Mouse (Mus musculus): ENCODE data around the gene Igsf3. TPM values are rescaled to one million over a fixed set of nuclear protein-coding genes. Genes with fewer than 3 reads are reported as not detected.
A peak's percentile ranks its signal among the peaks of the same experiment; 100 is the strongest.

Gene Igsf3
- polyA plus RNA-seq, 1 experiment, result 0.12 TPM

DNA sequence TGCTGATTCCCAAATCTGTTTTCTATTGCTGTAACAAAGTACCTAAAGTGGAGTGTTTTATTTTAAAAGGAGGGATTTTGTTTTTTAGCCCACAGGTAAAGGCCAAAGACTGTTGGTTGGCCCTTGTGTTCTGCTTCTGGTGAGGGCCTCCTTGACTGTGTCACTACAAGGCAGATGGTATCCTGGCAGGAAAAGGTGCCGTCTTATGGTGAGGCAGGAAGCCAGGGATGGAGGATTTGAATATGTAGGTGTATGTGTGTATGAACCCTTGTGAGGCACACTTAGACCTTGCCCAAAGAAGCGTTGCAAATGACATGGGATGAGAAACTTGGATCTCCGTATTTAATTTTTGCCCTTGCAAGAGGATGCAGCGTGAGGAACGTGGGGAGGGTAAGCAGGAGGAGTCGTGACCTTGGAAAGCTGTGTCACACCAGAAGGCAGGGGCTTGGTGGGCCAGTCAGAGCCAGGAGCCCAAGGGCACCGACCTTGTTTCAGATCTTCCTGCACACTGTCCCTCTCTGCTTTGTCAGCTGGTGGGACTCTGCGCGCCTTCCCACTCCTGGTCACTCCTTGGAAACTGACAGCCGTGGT, 47.5 kb downstream of the Igsf3 start:
- no peak for TF ChIP-seq TAL1 (IDR thresholded peaks at IDR 0.05; ENCODE audit: low read length)
- TF ChIP-seq GATA1 (IDR thresholded peaks at IDR 0.05; ENCODE audit: low read length), result no peak
- H3K4me1 ChIP-seq (ENCODE audit: control insufficient read depth), result peaks cover 46% of the 10 kb centered on the region
- H3K9me3 ChIP-seq (ENCODE audit: control insufficient read depth, low read length), result no peaks in the 10 kb centered on the region
- no peaks in the 10 kb centered on the region for H3K27me3 ChIP-seq (ENCODE audit: control insufficient read depth)
- H3K36me3 ChIP-seq (ENCODE audit: control insufficient read depth), result peaks cover 24% of the 10 kb centered on the region
- H3K4me3 ChIP-seq (replicated peaks), result no peak overlapping the region

- H3K27me3 ChIP-seq (ENCODE audit: control insufficient read depth), result no peaks in the 10 kb centered on the region
- H3K9me3 ChIP-seq (ENCODE audit: control insufficient read depth, low read length), result no peaks in the 10 kb centered on the region
- peaks cover 28% of the 10 kb centered on the region for H3K4me1 ChIP-seq (ENCODE audit: control insufficient read depth)
- H3K36me3 ChIP-seq (ENCODE audit: control insufficient read depth), result peaks cover 42% of the 10 kb centered on the region
- H3K4me3 ChIP-seq (replicated peaks), result no peak overlapping the region
- no peak for TF ChIP-seq GATA1 (IDR thresholded peaks at IDR 0.05; ENCODE audit: low read length)
- no peak for TF ChIP-seq TAL1 (IDR thresholded peaks at IDR 0.05; ENCODE audit: low read length)
Observed at GRCm38 (mm10) chr3:101429982-101430754, 53.3 kb downstream of the Igsf3 start.

DNA sequence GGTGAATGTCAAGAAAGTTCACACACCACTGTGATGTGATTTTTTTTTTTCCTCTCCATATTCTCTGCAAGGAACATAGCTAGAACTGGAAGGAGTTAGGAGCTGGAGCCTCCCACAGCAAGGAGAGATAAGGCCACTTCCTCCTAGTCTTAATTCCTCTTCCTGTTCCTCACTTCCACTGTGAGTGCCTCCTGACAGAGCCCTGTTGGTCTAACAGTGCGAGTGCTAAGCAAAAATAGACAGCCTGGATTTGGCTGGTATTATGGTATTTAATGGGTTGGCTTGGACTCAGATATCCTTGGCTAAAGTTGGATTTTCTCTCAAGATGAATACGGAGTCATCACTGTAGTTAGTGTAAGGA, 53.9 kb downstream of the Igsf3 start:
- no peaks in the 10 kb centered on the region for H3K27me3 ChIP-seq (ENCODE audit: control insufficient read depth)
- peaks cover 42% of the 10 kb centered on the region for H3K36me3 ChIP-seq (ENCODE audit: control insufficient read depth)
- TF ChIP-seq TAL1 (IDR thresholded peaks at IDR 0.05; ENCODE audit: low read length), result no peak
- no peak for TF ChIP-seq GATA1 (IDR thresholded peaks at IDR 0.05; ENCODE audit: low read length)
- H3K9me3 ChIP-seq (ENCODE audit: control insufficient read depth, low read length), result no peaks in the 10 kb centered on the region
- H3K4me1 ChIP-seq (ENCODE audit: control insufficient read depth), result peaks cover 31% of the 10 kb centered on the region
- H3K4me3 ChIP-seq (replicated peaks), result no peak overlapping the region

GRCm38 (mm10) chr3:101435672-101436071, 58.8 kb downstream of the Igsf3 start:
- peaks cover 65% of the 10 kb centered on the region for H3K36me3 ChIP-seq (ENCODE audit: control insufficient read depth)
- H3K4me3 ChIP-seq (replicated peaks), result no peak overlapping the region
- TF ChIP-seq GATA1 (IDR thresholded peaks at IDR 0.05; ENCODE audit: low read length) (no peak), TAL1 (IDR thresholded peaks at IDR 0.05; ENCODE audit: low read length) (no peak)

DNA sequence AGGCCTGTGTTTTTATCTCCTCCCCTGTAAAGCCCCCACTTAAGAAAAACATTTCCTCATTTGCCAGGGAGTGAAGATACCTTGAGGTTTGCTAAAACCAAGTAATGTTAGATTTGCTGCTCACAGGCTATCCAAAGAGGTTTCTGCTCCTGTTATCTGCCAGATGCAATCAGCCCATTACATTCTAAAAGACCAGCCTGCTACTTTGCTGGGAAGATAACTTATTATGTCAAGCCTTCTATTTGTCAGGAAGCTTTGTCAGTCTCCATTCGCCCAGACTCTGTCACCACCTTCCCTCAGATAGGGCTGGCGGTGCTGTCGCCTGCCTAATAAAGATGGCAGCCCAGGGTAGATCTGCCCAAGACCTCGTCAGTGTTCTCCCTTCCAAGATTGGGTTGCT, 59.6 kb downstream of the Igsf3 start:
- H3K4me1 ChIP-seq (ENCODE audit: control insufficient read depth), result peaks cover 20% of the 10 kb centered on the region
- no peaks in the 10 kb centered on the region for H3K27me3 ChIP-seq (ENCODE audit: control insufficient read depth)
- H3K36me3 ChIP-seq (ENCODE audit: control insufficient read depth), result peaks cover 60% of the 10 kb centered on the region
- no peak overlapping the region for H3K4me3 ChIP-seq (replicated peaks)
- TF ChIP-seq GATA1 (IDR thresholded peaks at IDR 0.05; ENCODE audit: low read length) (0 out of 2 replicates have a peak, but pooled peaks have one; percentile 3), TAL1 (IDR thresholded peaks at IDR 0.05; ENCODE audit: low read length) (no peak)
- no peaks in the 10 kb centered on the region for H3K9me3 ChIP-seq (ENCODE audit: control insufficient read depth, low read length)

More at GRCm38 (mm10) chr3:101435672-101436071, 58.8 kb downstream of the Igsf3 start:
- H3K9me3 ChIP-seq (ENCODE audit: control insufficient read depth, low read length), result no peaks in the 10 kb centered on the region
- peaks cover 26% of the 10 kb centered on the region for H3K4me1 ChIP-seq (ENCODE audit: control insufficient read depth)
- no peaks in the 10 kb centered on the region for H3K27me3 ChIP-seq (ENCODE audit: control insufficient read depth)

DNA sequence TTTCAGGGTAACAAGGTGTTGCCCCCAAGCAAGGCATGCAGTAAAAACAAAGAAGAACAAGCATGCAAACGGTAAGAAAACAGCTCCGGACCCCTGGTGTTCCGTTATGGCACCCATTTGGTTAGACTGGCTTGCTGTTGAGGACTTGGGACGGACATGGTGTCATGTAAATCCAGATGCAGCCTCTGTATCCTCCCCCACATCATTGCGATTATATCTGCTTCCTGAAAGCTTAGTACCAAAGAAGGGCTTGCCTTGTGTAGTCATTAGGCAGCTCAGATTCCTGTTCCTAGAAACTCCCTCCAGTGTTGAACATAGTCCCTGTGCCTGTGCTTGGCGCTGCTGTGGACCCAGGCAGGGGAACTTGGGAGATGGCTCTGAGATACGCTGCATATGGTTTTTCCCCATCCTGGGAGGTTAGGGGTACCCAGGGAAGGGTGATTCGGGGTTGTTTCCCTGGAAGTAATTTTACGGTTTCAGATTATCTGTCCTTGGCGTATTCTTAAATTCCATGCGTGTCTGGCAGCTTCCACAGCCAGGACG, 60.2 kb downstream of the Igsf3 start:
- Histone ChIP-seq H3K27me3 (ENCODE audit: control insufficient read depth) (no peaks in the 10 kb centered on the region), H3K4me3 (replicated peaks) (no peak overlapping the region), H3K36me3 (ENCODE audit: control insufficient read depth) (peaks cover 62% of the 10 kb centered on the region), H3K9me3 (ENCODE audit: control insufficient read depth, low read length) (no peaks in the 10 kb centered on the region), H3K4me1 (ENCODE audit: control insufficient read depth) (peaks cover 20% of the 10 kb centered on the region)
- TF ChIP-seq TAL1 (IDR thresholded peaks at IDR 0.05; ENCODE audit: low read length) (no peak), GATA1 (IDR thresholded peaks at IDR 0.05; ENCODE audit: low read length) (no peak)

GRCm38 (mm10) chr3:101443265-101443881, 66.5 kb downstream of the Igsf3 start:
- H3K27me3 ChIP-seq (ENCODE audit: control insufficient read depth), result no peaks in the 10 kb centered on the region
- TF ChIP-seq GATA1 (IDR thresholded peaks at IDR 0.05; ENCODE audit: low read length), result no peak
- TF ChIP-seq TAL1 (IDR thresholded peaks at IDR 0.05; ENCODE audit: low read length), result no peak
- no peak overlapping the region for H3K4me3 ChIP-seq (replicated peaks)
- H3K9me3 ChIP-seq (ENCODE audit: control insufficient read depth, low read length), result no peaks in the 10 kb centered on the region
- H3K4me1 ChIP-seq (ENCODE audit: control insufficient read depth), result peaks cover 7% of the 10 kb centered on the region
- peaks cover 25% of the 10 kb centered on the region for H3K36me3 ChIP-seq (ENCODE audit: control insufficient read depth)

DNA sequence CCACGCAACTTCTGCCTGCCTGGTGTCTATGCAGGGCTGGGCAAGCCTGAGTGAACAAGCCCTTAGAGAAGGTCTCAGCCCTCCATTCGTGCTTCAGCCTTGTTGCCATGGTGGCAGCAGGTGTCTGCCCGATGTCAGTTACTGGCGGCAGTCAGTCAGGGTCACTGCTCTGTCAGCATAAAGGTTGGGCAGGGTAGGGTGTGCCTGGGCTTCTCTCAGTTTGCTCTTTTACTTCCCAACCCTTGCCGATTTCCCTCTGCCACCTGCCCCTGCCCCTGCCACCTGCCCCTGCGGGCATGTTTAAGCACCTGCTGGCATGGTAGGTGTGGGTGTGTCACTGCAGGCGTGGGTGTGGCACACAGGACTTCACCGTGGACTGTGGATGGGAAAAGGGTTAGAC, 67.6 kb downstream of the Igsf3 start:
- Histone ChIP-seq H3K4me1 (ENCODE audit: control insufficient read depth) (peaks cover 7% of the 10 kb centered on the region), H3K27me3 (ENCODE audit: control insufficient read depth) (no peaks in the 10 kb centered on the region), H3K36me3 (ENCODE audit: control insufficient read depth) (peaks cover 19% of the 10 kb centered on the region), H3K4me3 (replicated peaks) (no peak overlapping the region), H3K9me3 (ENCODE audit: control insufficient read depth, low read length) (no peaks in the 10 kb centered on the region)
- TF ChIP-seq TAL1 (IDR thresholded peaks at IDR 0.05; ENCODE audit: low read length) (no peak), GATA1 (IDR thresholded peaks at IDR 0.05; ENCODE audit: low read length) (no peak)

- Histone ChIP-seq H3K27me3 (ENCODE audit: control insufficient read depth) (no peaks in the 10 kb centered on the region), H3K4me1 (ENCODE audit: control insufficient read depth) (peaks cover 7% of the 10 kb centered on the region), H3K9me3 (ENCODE audit: control insufficient read depth, low read length) (no peaks in the 10 kb centered on the region), H3K36me3 (ENCODE audit: control insufficient read depth) (peaks cover 23% of the 10 kb centered on the region), H3K4me3 (replicated peaks) (no peak overlapping the region)
- no peak for TF ChIP-seq TAL1 (IDR thresholded peaks at IDR 0.05; ENCODE audit: low read length)
- no peak for TF ChIP-seq GATA1 (IDR thresholded peaks at IDR 0.05; ENCODE audit: low read length)
Observed at GRCm38 (mm10) chr3:101447239-101447638, 70.4 kb downstream of the Igsf3 start.
